Mouse (Mus musculus): ENCODE measurements around the gene Hdac7.

DNA sequence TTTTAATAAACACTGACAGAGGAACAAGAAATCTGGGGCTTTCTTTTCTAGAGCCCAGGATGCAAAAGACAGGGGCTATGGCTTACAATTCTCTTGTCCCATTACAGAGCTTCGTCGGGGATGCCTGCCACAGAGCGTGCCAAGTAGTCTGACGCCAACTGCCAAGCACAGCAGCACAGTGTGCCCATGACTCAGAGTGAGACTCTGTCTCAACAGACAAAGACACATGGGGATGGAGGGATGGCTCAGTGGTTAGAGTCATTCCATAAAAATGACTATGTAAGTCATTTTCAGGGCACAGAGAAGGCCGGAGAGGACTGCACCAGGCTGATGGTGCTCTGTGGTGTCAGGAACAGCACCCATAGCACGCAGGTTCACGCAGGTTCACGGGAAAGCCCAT lies 27.9 kb upstream of the Hdac7 start:
- TF ChIP-seq CTCF (IDR thresholded peaks at IDR 0.05; ENCODE audit: insufficient read depth, low read length) (no peak), POLR2A (IDR thresholded peaks at IDR 0.05; ENCODE audit: borderline replicate concordance, extremely low read depth, low read depth, low read length) (no peak)
